Mouse (Mus musculus): ENCODE measurements around the gene Alkbh3.

Alkbh3 gene

GRCm38 (mm10) chr2:93953726-93954125 is 56.9 kb downstream of the Alkbh3 start:
- no peak for DNase-seq

- no peak for DNase-seq
Measured at GRCm38 (mm10) chr2:93946976-93947375, 63.6 kb downstream of the Alkbh3 start.

GRCm38 (mm10) chr2:93944855-93945254 is 65.8 kb downstream of the Alkbh3 start:
- no peak for DNase-seq

- peak in 1 of 2 experiments; percentile 3 for DNase-seq
Measured at GRCm38 (mm10) chr2:93944099-93944498, 66.5 kb downstream of the Alkbh3 start.

GRCm38 (mm10) chr2:93941670-93942069 is 68.9 kb downstream of the Alkbh3 start:
- no peak for DNase-seq

- no peak for DNase-seq
Measured at GRCm38 (mm10) chr2:93938534-93938933, 72.1 kb downstream of the Alkbh3 start.

Measured in B cell, adult 2 months (primary cell).